Mouse (Mus musculus) testis, postnatal 10 days (tissue): ENCODE results near the gene Mog.
"Not testable (repeated sequence)": the region's sequence is repeated elsewhere in the genome, so short reads cannot be mapped to it uniquely, and the experiment has no call there.

Experiments
- DNase-seq: peaks from one replicate; pipeline ENCODE4 v3.0.0; 2021; ENCODE audit warnings: low spot score

The Mog gene

GRCm38 (mm10) chr17:36994528-36994927, 28.7 kb downstream of the Mog start:
- no peak for DNase-seq

GRCm38 (mm10) chr17:36993770-36994325, 29.4 kb downstream of the Mog start:
- DNase-seq, result no peak

- no peak for DNase-seq
Observed at GRCm38 (mm10) chr17:36992336-36993104, 30.7 kb downstream of the Mog start.

GRCm38 (mm10) chr17:36990630-36991029, 32.6 kb downstream of the Mog start:
- DNase-seq, result not testable (repeated sequence)

- no peak for DNase-seq
Observed at GRCm38 (mm10) chr17:36989437-36989836, 33.8 kb downstream of the Mog start, which contains the start of gene H2-M5. TSS of gene H2-M5 (minus strand) at chr17:36989537.

- no peak for DNase-seq
Observed at GRCm38 (mm10) chr17:36988475-36988874, 34.7 kb downstream of the Mog start.

GRCm38 (mm10) chr17:36982253-36983155, 40.7 kb downstream of the Mog start:
- no peak for DNase-seq

GRCm38 (mm10) chr17:36981845-36982244, 41.4 kb downstream of the Mog start:
- DNase-seq, result no peak

- no peak for DNase-seq
Observed at GRCm38 (mm10) chr17:36981221-36981813, 41.9 kb downstream of the Mog start, which contains the start of gene 2410137M14Rik. TSS of gene 2410137M14Rik (minus strand) at chr17:36981237.

- no peak for DNase-seq
Observed at GRCm38 (mm10) chr17:36973271-36973787, 49.9 kb downstream of the Mog start.

GRCm38 (mm10) chr17:36972791-36973190, 50.4 kb downstream of the Mog start:
- DNase-seq, result no peak

- no peak for DNase-seq
Observed at GRCm38 (mm10) chr17:36971172-36971850, 51.9 kb downstream of the Mog start.

- no peak for DNase-seq
Observed at GRCm38 (mm10) chr17:36970316-36970890, 52.8 kb downstream of the Mog start.

- no peak for DNase-seq
Observed at GRCm38 (mm10) chr17:36966875-36967274, 56.3 kb downstream of the Mog start.

- no peak for DNase-seq
Observed at GRCm38 (mm10) chr17:36961125-36961524, 62.1 kb downstream of the Mog start.
